8 mouse cellular contexts compared by ENCODE assay signal in genomic region chr1:180568761-180569452, GRCm38 (mm10). TPM values are rescaled to one million over a fixed set of nuclear protein-coding genes. Genes with fewer than 3 reads are reported as not detected.
DNase-seq lines count a peak whose midpoint lies in the region; ATAC-seq and TF ChIP-seq lines count a peak whose summit lies in the region.

TSS of gene Parp1 (plus strand) at chr1:180568924.

- peak; percentile 96 for ATAC-seq in embryonic facial prominence, embryonic 13.5 days (ENCODE audit: insufficient number of reproducible peaks, insufficient read depth, low FRiP score, low TSS enrichment, low read depth)
- peak; percentile 97 for ATAC-seq in limb, embryonic 13.5 days (ENCODE audit: low FRiP score, low read depth)
- peak; percentile 97 for ATAC-seq in midbrain, embryonic 16.5 days

- H3K79me2 ChIP-seq in heart, adult 2 months (replicated peaks; ENCODE audit: control insufficient read depth, insufficient read depth, low read length), result peaks cover 4% of the 10 kb centered on the region; the same call in 1 of the 2 replicates

- H3K4me3 ChIP-seq in embryonic facial prominence, embryonic 13.5 days, result peak within 1 kb of the TSS; percentile 84
- H3K4me3 ChIP-seq in heart, adult 2 months, result peak within 1 kb of the TSS; percentile 86
- H3K4me3 ChIP-seq in limb, embryonic 13.5 days, result peak within 1 kb of the TSS; percentile 94
- H3K4me3 ChIP-seq in midbrain, embryonic 16.5 days (ENCODE audit: low read depth, low read length), result peak within 1 kb of the TSS; percentile 91

- peaks cover 23% of the 10 kb centered on the region for H3K4me1 ChIP-seq in embryonic facial prominence, embryonic 13.5 days
- peaks cover 9% of the 10 kb centered on the region for H3K4me1 ChIP-seq in heart, adult 2 months (ENCODE audit: control insufficient read depth, insufficient read depth, low read length)
- peaks cover 28% of the 10 kb centered on the region for H3K4me1 ChIP-seq in limb, embryonic 13.5 days
- H3K4me1 ChIP-seq in midbrain, embryonic 16.5 days (ENCODE audit: control insufficient read depth, insufficient read depth, low read length), result peaks cover 21% of the 10 kb centered on the region

- no peaks in the 10 kb centered on the region for H3K9me3 ChIP-seq in embryonic facial prominence, embryonic 13.5 days
- no peaks in the 10 kb centered on the region for H3K9me3 ChIP-seq in limb, embryonic 13.5 days
- H3K9me3 ChIP-seq in midbrain, embryonic 16.5 days (replicated peaks; ENCODE audit: control insufficient read depth, low read length, poor library complexity, severe bottlenecking), result peaks cover under 1% of the 10 kb centered on the region; the same call in 1 of the 2 replicates

- H3K4me2 ChIP-seq in embryonic facial prominence, embryonic 13.5 days, result peak within 1 kb of the TSS; percentile 89
- peak within 1 kb of the TSS; percentile 94 for H3K4me2 ChIP-seq in limb, embryonic 13.5 days (replicated peaks)
- peak within 1 kb of the TSS; percentile 69 for H3K4me2 ChIP-seq in midbrain, embryonic 16.5 days (ENCODE audit: low read length)

- H3K27me3 ChIP-seq in embryonic facial prominence, embryonic 13.5 days, result no peaks in the 10 kb centered on the region
- H3K27me3 ChIP-seq in heart, adult 2 months (ENCODE audit: control insufficient read depth, insufficient read depth, low read length), result no peaks in the 10 kb centered on the region
- H3K27me3 ChIP-seq in limb, embryonic 13.5 days, result no peaks in the 10 kb centered on the region
- H3K27me3 ChIP-seq in midbrain, embryonic 16.5 days (ENCODE audit: control insufficient read depth, insufficient read depth, low read depth, low read length), result no peaks in the 10 kb centered on the region

- peaks cover 20% of the 10 kb centered on the region for H3K36me3 ChIP-seq in embryonic facial prominence, embryonic 13.5 days
- H3K36me3 ChIP-seq in heart, adult 2 months (ENCODE audit: control insufficient read depth, insufficient read depth, low read length), result no peaks in the 10 kb centered on the region
- H3K36me3 ChIP-seq in limb, embryonic 13.5 days, result peaks cover 26% of the 10 kb centered on the region
- peaks cover 6% of the 10 kb centered on the region for H3K36me3 ChIP-seq in midbrain, embryonic 16.5 days (ENCODE audit: control insufficient read depth, insufficient read depth, low read length)

- H3K9ac ChIP-seq in embryonic facial prominence, embryonic 13.5 days, result peak within 1 kb of the TSS; percentile 98
- H3K9ac ChIP-seq in heart, adult 2 months (ENCODE audit: low read depth, low read length), result peak within 1 kb of the TSS; percentile 73
- peak within 1 kb of the TSS; percentile 95 for H3K9ac ChIP-seq in limb, embryonic 13.5 days
- H3K9ac ChIP-seq in midbrain, embryonic 16.5 days (ENCODE audit: low read depth, low read length), result peak within 1 kb of the TSS; percentile 95

- TF ChIP-seq POLR2A in heart, adult 2 months (IDR thresholded peaks at IDR 0.05; ENCODE audit: insufficient read depth, low read depth, low read length), result peak; percentile 76

- under 1% methylated on average over 64 of the region's 67 CpGs for WGBS in embryonic facial prominence, embryonic 13.5 days
- under 1% methylated on average over 67 of the region's 67 CpGs for WGBS in heart, adult 2 months
- WGBS in limb, embryonic 13.5 days, result under 1% methylated on average over 67 of the region's 67 CpGs
- WGBS in midbrain, embryonic 16.5 days, result under 1% methylated on average over 67 of the region's 67 CpGs

- TF ChIP-seq EP300 in heart, adult 2 months (IDR thresholded peaks at IDR 0.05; ENCODE audit: insufficient read depth, low read depth, low read length), result no peak

- peak; percentile 96 for DNase-seq in 3134 (ENCODE audit: extremely low read depth, insufficient read length, low spot score)
- DNase-seq in adrenal gland, postnatal 36 days, result peak; percentile 98 to 99
- peak; percentile 97 to 99 for DNase-seq in heart, adult 2 months
- DNase-seq in kidney, adult 8-10 months, result peak; percentile 96 to 98
- DNase-seq in spleen, postnatal 10 days (ENCODE audit: low spot score in 2 of 2), result peak; percentile 94 to 95

- intact Hi-C loops in heart, adult 2 months (cut with DNase I), result loop anchor here (5.0 kb wide), 2 partner anchors 73 to 312 kb away; partner anchors contain the start of gene Lin9

- TF ChIP-seq CTCF in heart, adult 2 months (IDR thresholded peaks at IDR 0.05), result 0 out of 2 replicates have a peak, but pooled peaks have one; percentile 3

- peak within 1 kb of the TSS; percentile 91 for H3K27ac ChIP-seq in embryonic facial prominence, embryonic 13.5 days
- peak within 1 kb of the TSS; percentile 70 for H3K27ac ChIP-seq in heart, adult 2 months
- H3K27ac ChIP-seq in limb, embryonic 13.5 days, result peak within 1 kb of the TSS; percentile 96
- H3K27ac ChIP-seq in midbrain, embryonic 16.5 days (ENCODE audit: low read length), result peak within 1 kb of the TSS; percentile 90

RNA-seq across cellular contexts. Expression of gene Parp1, which starts in this region (rescaled TPM):
- total RNA-seq in adrenal gland, postnatal 36 days (2021), result 10 to 100 TPM; 68.0 to 91.2 TPM
- polyA plus RNA-seq in embryonic facial prominence, embryonic 13.5 days (2015; fragmentation: Nextera tagmentation; extraction: Ambion mirVana), result 119 and 137 TPM in 2 replicates
- 10 to 100 TPM; 56.9 to 60.2 TPM for total RNA-seq in heart, adult 2 months (2021)
- 19.5 and 31.9 TPM in 2 replicates for polyA plus RNA-seq in heart, adult 2 months (2012; rRNA removed)
- polyA plus RNA-seq in limb, embryonic 13.5 days (2015; fragmentation: Nextera tagmentation; extraction: Ambion mirVana), result 139 and 144 TPM in 2 replicates
- 75.6 and 84.0 TPM in 2 replicates for polyA plus RNA-seq in midbrain, embryonic 16.5 days (2015; fragmentation: Nextera tagmentation; extraction: Ambion mirVana)

Comparison
In these comparisons a context has a peak if more than half of its experiments do, and no peak if none do; other contexts are left out.
1. Peak in every context shown above with its lines: DNase-seq, ATAC-seq, H3K4me3 ChIP-seq and H3K27ac ChIP-seq.